Mouse (Mus musculus) hindbrain, embryonic 16.5 days (tissue): ENCODE measurements around the gene Ppp5c. TPM values are rescaled to one million over a fixed set of nuclear protein-coding genes. Genes with fewer than 3 reads are reported as not detected.

Experiments used
- ATAC-seq: fragments of 200-750 bp; cut with Nextera tagmentation; 2 replicates; pipeline ENCODE4 v1.8.0; 2017; ENCODE audit warnings: moderate TSS enrichment, moderate library complexity
- H3K27ac ChIP-seq: fragments of 300-500 bp; sonication (generic); 2 replicates; pipeline ENCODE4 v1.5.1; 2014; ENCODE audit warnings: low read depth, mild to moderate bottlenecking, control low read depth, low read length, moderate library complexity
- H3K27me3 ChIP-seq: fragments of 300-500 bp; sonication (generic); replicated peaks from 2 replicates; pipeline ENCODE4 v1.6.1; 2014; ENCODE audit warnings: low read length; ENCODE audit not compliant: control insufficient read depth, insufficient read depth
- H3K36me3 ChIP-seq: fragments of 300-500 bp; sonication (generic); 2 replicates; pipeline ENCODE4 v1.6.1; 2014; ENCODE audit warnings: mild to moderate bottlenecking, low read length, moderate library complexity, mixed read lengths; ENCODE audit not compliant: control insufficient read depth, insufficient read depth
- H3K4me1 ChIP-seq: fragments of 300-500 bp; sonication (generic); 2 replicates; pipeline ENCODE4 v1.6.1; 2014; ENCODE audit warnings: low read depth, low read length; ENCODE audit not compliant: control insufficient read depth, insufficient read depth
- H3K4me2 ChIP-seq: fragments of 300-500 bp; sonication (generic); 2 replicates; pipeline ENCODE4 v1.6.1; 2014; ENCODE audit warnings: mild to moderate bottlenecking, low read length, control low read depth, moderate library complexity
- H3K4me3 ChIP-seq: fragments of 300-500 bp; sonication (generic); 2 replicates; pipeline ENCODE4 v1.5.1; 2014; ENCODE audit warnings: mild to moderate bottlenecking, low read length, control low read depth, moderate library complexity
- H3K9ac ChIP-seq: fragments of 300-500 bp; sonication (generic); 2 replicates; pipeline ENCODE4 v1.6.1; 2014; ENCODE audit warnings: low read depth, mild to moderate bottlenecking, control low read depth, low read length, moderate library complexity
- H3K9me3 ChIP-seq: fragments of 300-500 bp; sonication (generic); 2 replicates; pipeline ENCODE4 v1.6.1; 2014; ENCODE audit warnings: mild to moderate bottlenecking, low read length, moderate library complexity; ENCODE audit not compliant: control insufficient read depth
- WGBS: fragments of 180-500 bp; shearing (Covaris S2); extraction: QIAGEN DNeasy Blood & Tissue Kit; methylation state at CpG from one replicate; pipeline ENCODE4 v1.1.7; 2014; 5-methylcytosine and 5-hydroxymethylcytosine counted together
- polyA plus RNA-seq: library from polyadenylated mRNA; unstranded; fragments of >200 nt; fragmentation: Nextera tagmentation; extraction: Ambion mirVana; gene quantifications from 2 replicates; pipeline ENCODE4 v1.2.1, GENCODE M21; 2015

Gene Ppp5c
- polyA plus RNA-seq, 1 experiment from 2014 or later = 138 TPM

DNA sequence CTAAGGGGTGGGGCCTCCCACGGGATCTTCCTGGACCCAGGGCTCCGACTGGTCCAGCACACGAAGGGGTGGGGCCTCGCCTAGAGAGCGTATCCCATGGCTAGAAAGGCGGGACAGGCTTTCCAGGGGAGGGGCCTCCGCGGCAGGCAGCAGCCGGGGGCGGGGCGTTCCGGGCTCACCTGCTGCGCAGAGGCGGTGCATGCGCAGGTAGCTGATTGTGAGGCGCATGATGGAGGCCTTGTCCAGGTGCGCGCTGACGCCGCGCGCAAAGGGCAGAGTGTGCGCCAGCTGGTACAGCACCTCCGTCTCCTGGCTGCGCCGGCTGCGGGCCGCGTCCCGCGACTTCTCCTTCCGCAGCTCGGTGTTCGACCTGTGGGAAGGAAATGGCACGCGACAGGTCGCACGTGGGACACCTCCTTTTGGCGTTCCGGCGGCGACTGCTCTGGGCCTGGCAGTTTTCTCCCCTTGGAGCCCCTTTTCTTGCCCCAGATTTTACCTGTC is 28.4 kb upstream of the Ppp5c start:
- H3K4me3 ChIP-seq = peak overlapping the region; percentile 54
- WGBS = under 1% methylated on average over 31 of the region's 42 CpGs

GRCm38 (mm10) chr7:17055287-17055946 is 27.7 kb upstream of the Ppp5c start:
- Histone ChIP-seq H3K4me1 (peaks cover 18% of the 10 kb centered on the region), H3K9me3 (no peaks in the 10 kb centered on the region), H3K27ac (no peak overlapping the region), H3K27me3 (no peaks in the 10 kb centered on the region; the same call in 1 of the 2 replicates), H3K9ac (peak overlapping the region; percentile 74), H3K36me3 (no peaks in the 10 kb centered on the region), H3K4me3 (peak overlapping the region; percentile 54), H3K4me2 (peak overlapping the region; percentile 90)
- 88% methylated on average over 4 of the region's 4 CpGs for WGBS
- ATAC-seq = no peak

More for the DNA sequence above, 28.4 kb upstream of the Ppp5c start:
- ATAC-seq = peak; percentile 90
- peaks cover 2% of the 10 kb centered on the region; the same call in 1 of the 2 replicates for H3K27me3 ChIP-seq
- peak overlapping the region; percentile 81 for H3K27ac ChIP-seq
- peak overlapping the region; percentile 74 for H3K9ac ChIP-seq
- peaks cover 18% of the 10 kb centered on the region for H3K4me1 ChIP-seq
- H3K9me3 ChIP-seq = no peaks in the 10 kb centered on the region
- no peaks in the 10 kb centered on the region for H3K36me3 ChIP-seq
- H3K4me2 ChIP-seq = peak overlapping the region; percentile 90

DNA sequence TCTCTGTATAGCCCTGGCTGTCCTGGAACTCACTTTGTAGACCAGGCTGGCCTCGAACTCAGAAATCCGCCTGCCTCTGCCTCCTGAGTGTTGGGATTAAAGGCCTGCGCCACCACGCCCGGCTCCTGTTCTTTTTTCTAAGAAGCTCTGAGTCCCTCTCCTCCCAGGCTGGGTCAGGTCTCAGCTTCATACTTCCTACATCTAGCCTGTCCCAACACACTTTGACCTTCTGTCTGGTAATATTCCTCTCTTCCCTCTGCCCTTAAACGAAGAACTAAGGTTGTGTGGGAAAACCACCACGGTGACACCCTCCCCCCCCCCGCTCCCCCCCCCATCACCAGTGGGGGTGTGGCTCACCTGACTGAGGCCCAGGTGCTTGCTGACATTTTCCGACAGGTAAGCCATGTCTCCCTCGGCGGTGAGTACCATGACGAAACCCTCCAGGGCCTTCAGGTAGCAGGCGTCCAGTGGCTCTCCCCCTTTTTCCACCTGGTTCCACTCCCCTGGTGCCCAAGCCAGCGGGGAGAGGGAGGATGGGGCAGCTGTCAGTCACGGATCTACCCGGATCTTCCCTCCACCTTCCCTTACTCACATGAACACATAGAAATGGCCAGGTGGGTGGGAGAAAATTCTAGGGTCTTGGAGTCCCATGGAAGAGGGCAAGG is 26.7 kb upstream of the Ppp5c start:
- no peak for ATAC-seq
- Histone ChIP-seq H3K36me3 (no peaks in the 10 kb centered on the region), H3K4me2 (no peak overlapping the region), H3K27me3 (no peaks in the 10 kb centered on the region; the same call in 1 of the 2 replicates), H3K4me1 (peaks cover 17% of the 10 kb centered on the region), H3K27ac (no peak overlapping the region), H3K4me3 (no peak overlapping the region), H3K9me3 (no peaks in the 10 kb centered on the region), H3K9ac (no peak overlapping the region)
- WGBS = 89% methylated on average over 16 of the region's 16 CpGs

GRCm38 (mm10) chr7:17050933-17051594 is 23.3 kb upstream of the Ppp5c start:
- H3K4me2 ChIP-seq = no peak overlapping the region
- no peaks in the 10 kb centered on the region for H3K27me3 ChIP-seq
- no peak overlapping the region for H3K27ac ChIP-seq
- H3K9ac ChIP-seq = no peak overlapping the region
- no peaks in the 10 kb centered on the region for H3K36me3 ChIP-seq
- no peak overlapping the region for H3K4me3 ChIP-seq
- H3K9me3 ChIP-seq = no peaks in the 10 kb centered on the region
- 10% methylated on average over 14 of the region's 17 CpGs for WGBS
- ATAC-seq = no peak
- peaks cover 3% of the 10 kb centered on the region; the same call in 1 of the 2 replicates for H3K4me1 ChIP-seq

- no peak for ATAC-seq
- no peak overlapping the region for H3K4me3 ChIP-seq
- no peaks in the 10 kb centered on the region for H3K9me3 ChIP-seq
- no peak overlapping the region for H3K27ac ChIP-seq
- no peak overlapping the region for H3K4me2 ChIP-seq
- 67% methylated on average over 11 of the region's 11 CpGs for WGBS
- no peak overlapping the region for H3K9ac ChIP-seq
- H3K27me3 ChIP-seq = no peaks in the 10 kb centered on the region
- no peaks in the 10 kb centered on the region for H3K4me1 ChIP-seq
- no peaks in the 10 kb centered on the region for H3K36me3 ChIP-seq
These were observed 22.8 kb upstream of the Ppp5c start for GRCm38 (mm10) chr7:17050491-17050890.

DNA sequence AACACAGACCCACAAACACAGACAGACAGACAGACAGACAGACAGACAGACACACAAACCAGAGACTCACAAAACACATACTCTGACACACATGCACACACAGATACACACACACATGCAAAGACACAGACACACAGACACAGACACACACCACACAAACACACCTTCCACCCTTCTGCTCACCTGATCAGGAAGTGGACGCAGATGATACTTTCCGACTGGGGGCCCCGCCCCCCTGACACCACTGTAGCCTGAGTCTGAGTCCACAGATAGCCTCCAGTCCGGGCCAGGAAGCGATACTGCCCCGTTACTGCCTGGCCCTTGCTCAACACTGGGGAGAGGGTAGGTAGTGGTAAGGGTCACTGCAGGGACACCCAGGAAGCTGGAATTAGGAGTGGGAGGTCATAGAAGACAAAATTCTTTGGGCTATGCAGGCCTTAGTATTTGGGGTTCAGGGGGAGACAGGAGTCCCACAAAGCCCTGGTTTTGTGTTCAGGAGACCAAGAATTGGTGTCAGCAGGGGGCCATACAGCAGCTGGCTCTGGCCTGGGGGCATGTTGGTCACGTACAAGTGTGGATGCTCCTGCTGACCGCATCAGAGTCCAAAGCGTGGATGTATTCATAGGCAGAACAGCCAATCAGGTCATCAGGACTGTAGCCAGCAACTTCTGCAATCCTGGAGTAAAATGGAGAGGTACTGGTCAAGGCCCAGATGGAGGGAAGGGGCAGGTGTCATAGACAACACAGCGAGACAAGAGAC is 20.9 kb upstream of the Ppp5c start:
- Histone ChIP-seq H3K9me3 (no peaks in the 10 kb centered on the region), H3K9ac (no peak overlapping the region), H3K36me3 (peaks cover 2% of the 10 kb centered on the region; the same call in 1 of the 2 replicates), H3K4me1 (no peaks in the 10 kb centered on the region), H3K27me3 (no peaks in the 10 kb centered on the region), H3K4me3 (no peak overlapping the region), H3K27ac (no peak overlapping the region), H3K4me2 (no peak overlapping the region)
- no peak for ATAC-seq
- 84% methylated on average over 10 of the region's 10 CpGs for WGBS

DNA sequence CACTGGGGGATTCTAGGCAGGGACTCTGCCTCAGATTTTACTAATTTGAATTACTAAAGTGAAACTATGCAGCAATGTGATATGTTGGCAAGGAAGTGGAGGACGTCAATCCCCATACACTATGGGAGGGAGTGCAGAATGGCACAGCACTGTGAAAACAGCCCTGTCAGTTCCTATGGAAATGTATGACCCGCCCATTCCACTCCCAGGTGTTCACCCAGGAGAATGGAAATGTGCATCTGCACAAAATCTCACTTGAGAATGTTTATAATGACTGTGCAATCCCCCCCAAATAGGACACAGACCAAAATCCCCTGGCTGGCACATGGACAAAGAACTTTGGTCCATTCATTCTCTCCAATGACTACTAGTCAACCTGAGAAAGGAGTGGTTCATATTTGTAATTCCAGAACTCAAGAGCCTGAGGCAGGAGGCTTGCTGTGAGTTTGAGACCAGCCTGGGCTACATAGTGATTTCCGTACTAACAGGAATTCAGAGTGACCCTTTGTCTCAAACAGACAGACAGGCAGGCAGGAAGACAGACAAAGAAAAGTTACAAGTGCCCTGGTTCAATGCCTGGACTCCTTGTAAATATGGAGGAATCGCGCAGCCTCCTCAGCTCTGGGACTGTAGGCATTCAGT is 19.4 kb upstream of the Ppp5c start:
- Histone ChIP-seq H3K4me3 (no peak overlapping the region), H3K9ac (no peak overlapping the region), H3K9me3 (no peaks in the 10 kb centered on the region), H3K4me2 (no peak overlapping the region), H3K4me1 (no peaks in the 10 kb centered on the region), H3K27me3 (no peaks in the 10 kb centered on the region), H3K27ac (no peak overlapping the region), H3K36me3 (peaks cover 2% of the 10 kb centered on the region; the same call in 1 of the 2 replicates)
- no peak for ATAC-seq
- WGBS = 86% methylated on average over 5 of the region's 5 CpGs

DNA sequence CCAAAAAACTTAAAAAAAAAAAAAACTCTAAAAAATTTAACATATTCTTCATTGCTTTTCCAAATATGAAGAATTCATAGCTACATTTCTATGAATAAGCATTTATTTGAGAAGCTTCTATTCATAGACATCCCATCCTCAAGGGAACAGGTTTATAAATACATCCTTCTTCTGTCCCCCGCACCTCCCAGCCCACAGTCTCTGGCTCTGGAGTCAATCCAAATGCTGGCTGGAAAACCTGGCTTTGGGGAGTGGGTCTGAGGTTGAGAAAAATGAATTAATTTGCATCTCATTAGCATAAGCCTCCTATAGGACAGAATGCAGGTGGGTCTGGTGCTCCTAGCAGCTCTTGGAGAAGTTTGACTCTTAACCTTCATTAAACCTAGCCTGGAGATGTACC is 18.0 kb upstream of the Ppp5c start:
- no peaks in the 10 kb centered on the region for H3K27me3 ChIP-seq
- no peak overlapping the region for H3K4me2 ChIP-seq
- H3K27ac ChIP-seq = no peak overlapping the region
- no peaks in the 10 kb centered on the region for H3K9me3 ChIP-seq
- no peaks in the 10 kb centered on the region for H3K4me1 ChIP-seq
- peaks cover 2% of the 10 kb centered on the region; the same call in 1 of the 2 replicates for H3K36me3 ChIP-seq
- WGBS = 47% methylated on average over 1 of the region's 1 CpGs
- no peak overlapping the region for H3K4me3 ChIP-seq
- no peak overlapping the region for H3K9ac ChIP-seq
- no peak for ATAC-seq
